Mouse (Mus musculus) embryonic facial prominence, embryonic 15.5 days (tissue): ENCODE measurements around the gene Foxa3. TPM values are rescaled to one million over a fixed set of nuclear protein-coding genes. Genes with fewer than 3 reads are reported as not detected.

Experiments used
- ATAC-seq: fragments of 200-750 bp; cut with Nextera tagmentation; 2 replicates; pipeline ENCODE4 v1.8.0; 2017; ENCODE audit warnings: low read depth, moderate TSS enrichment; ENCODE audit not compliant: insufficient number of reproducible peaks, low FRiP score, low TSS enrichment
- H3K27ac ChIP-seq: fragments of 300-500 bp; sonication (generic); replicated peaks from 2 replicates; pipeline ENCODE4 v1.5.1; 2015; ENCODE audit warnings: mild to moderate bottlenecking, inconsistent platforms
- H3K27me3 ChIP-seq: fragments of 300-500 bp; sonication (generic); 2 replicates; pipeline ENCODE4 v1.6.1; 2015; ENCODE audit warnings: inconsistent platforms
- H3K36me3 ChIP-seq: fragments of 300-500 bp; sonication (generic); 2 replicates; pipeline ENCODE4 v1.6.1; 2015; ENCODE audit warnings: mild to moderate bottlenecking, inconsistent platforms
- H3K4me1 ChIP-seq: fragments of 300-500 bp; sonication (generic); 2 replicates; pipeline ENCODE4 v1.6.1; 2015; ENCODE audit warnings: inconsistent platforms
- H3K4me2 ChIP-seq: fragments of 300-500 bp; sonication (generic); replicated peaks from 2 replicates; pipeline ENCODE4 v1.6.1; 2015; ENCODE audit warnings: mild to moderate bottlenecking, inconsistent platforms
- H3K4me3 ChIP-seq: fragments of 300-500 bp; sonication (generic); replicated peaks from 2 replicates; pipeline ENCODE4 v1.5.1; 2015; ENCODE audit warnings: mild to moderate bottlenecking, inconsistent platforms
- H3K9ac ChIP-seq: fragments of 300-500 bp; sonication (generic); 2 replicates; pipeline ENCODE4 v1.6.1; 2015; ENCODE audit warnings: inconsistent platforms
- H3K9me3 ChIP-seq: fragments of 300-500 bp; sonication (generic); replicated peaks from 2 replicates; pipeline ENCODE4 v1.6.1; 2016; ENCODE audit warnings: inconsistent platforms
- WGBS: fragments of 180-500 bp; shearing (Covaris S2); methylation state at CpG from one replicate; pipeline ENCODE4 v1.1.7; 2015; 5-methylcytosine and 5-hydroxymethylcytosine counted together
- polyA plus RNA-seq: library from polyadenylated mRNA; unstranded; fragments of >200 nt; fragmentation: Nextera tagmentation; extraction: Ambion mirVana; gene quantifications from 2 replicates; pipeline ENCODE4 v1.2.1, GENCODE M21; 2015

The Foxa3 gene
- polyA plus RNA-seq, 1 experiment from 2014 or later = 1.3 TPM

GRCm38 (mm10) chr7:19024096-19024506 lies 763 bp upstream of the Foxa3 start, which contains the start of gene Sympk:
Sympk (plus strand) TSS chr7:19024377.
- ATAC-seq = peak; percentile 95
- peak within 1 kb of the TSS; percentile 84 for H3K9ac ChIP-seq
- peaks cover 24% of the 10 kb centered on the region for H3K4me1 ChIP-seq
- peak within 1 kb of the TSS; percentile 76 for H3K4me2 ChIP-seq
- peak within 1 kb of the TSS; percentile 92 for H3K4me3 ChIP-seq
- H3K27me3 ChIP-seq = peaks cover 41% of the 10 kb centered on the region
- under 1% methylated on average over 50 of the region's 50 CpGs for WGBS
- H3K9me3 ChIP-seq = no peaks in the 10 kb centered on the region
- H3K36me3 ChIP-seq = peaks cover 7% of the 10 kb centered on the region
- H3K27ac ChIP-seq = peak within 1 kb of the TSS; percentile 71

- Histone ChIP-seq H3K9ac (no peak overlapping the region), H3K36me3 (no peaks in the 10 kb centered on the region), H3K4me1 (peaks cover 21% of the 10 kb centered on the region), H3K27ac (no peak overlapping the region), H3K9me3 (no peaks in the 10 kb centered on the region), H3K4me3 (peak overlapping the region; percentile 92; the same call in 1 of the 2 replicates), H3K4me2 (no peak overlapping the region), H3K27me3 (peaks cover 41% of the 10 kb centered on the region)
- ATAC-seq = no peak
- 52% methylated on average over 18 of the region's 18 CpGs for WGBS
Observed at GRCm38 (mm10) chr7:19022189-19022958, 964 bp downstream of the Foxa3 start.

GRCm38 (mm10) chr7:19021048-19021447 lies 2.3 kb downstream of the Foxa3 start:
- no peaks in the 10 kb centered on the region for H3K9me3 ChIP-seq
- H3K4me3 ChIP-seq = no peak overlapping the region
- H3K36me3 ChIP-seq = no peaks in the 10 kb centered on the region
- 10% methylated on average over 8 of the region's 8 CpGs for WGBS
- H3K27me3 ChIP-seq = peaks cover 41% of the 10 kb centered on the region
- no peak for ATAC-seq
- peaks cover 20% of the 10 kb centered on the region for H3K4me1 ChIP-seq
- no peak overlapping the region for H3K27ac ChIP-seq
- H3K9ac ChIP-seq = no peak overlapping the region
- no peak overlapping the region for H3K4me2 ChIP-seq

GRCm38 (mm10) chr7:19017909-19018308 lies 5.4 kb downstream of the Foxa3 start:
- H3K27me3 ChIP-seq = peaks cover 31% of the 10 kb centered on the region
- H3K36me3 ChIP-seq = no peaks in the 10 kb centered on the region
- no peak overlapping the region for H3K9ac ChIP-seq
- no peak overlapping the region for H3K4me2 ChIP-seq
- H3K4me1 ChIP-seq = no peaks in the 10 kb centered on the region
- no peak overlapping the region for H3K27ac ChIP-seq
- no peak overlapping the region for H3K4me3 ChIP-seq
- H3K9me3 ChIP-seq = no peaks in the 10 kb centered on the region
- ATAC-seq = no peak
- WGBS = 84% methylated on average over 7 of the region's 7 CpGs

- Histone ChIP-seq H3K9me3 (no peaks in the 10 kb centered on the region), H3K4me2 (no peak overlapping the region), H3K27me3 (peaks cover 12% of the 10 kb centered on the region), H3K4me3 (no peak overlapping the region), H3K9ac (no peak overlapping the region), H3K36me3 (no peaks in the 10 kb centered on the region), H3K27ac (no peak overlapping the region), H3K4me1 (peaks cover 11% of the 10 kb centered on the region; the same call in 1 of the 2 replicates)
- ATAC-seq = no peak
- 90% methylated on average over 4 of the region's 4 CpGs for WGBS
Observed at GRCm38 (mm10) chr7:19016042-19016441, 7.3 kb downstream of the Foxa3 start.

GRCm38 (mm10) chr7:19014452-19014851 lies 8.9 kb downstream of the Foxa3 start:
- Histone ChIP-seq H3K4me3 (no peak overlapping the region), H3K36me3 (no peaks in the 10 kb centered on the region), H3K27me3 (no peaks in the 10 kb centered on the region), H3K27ac (no peak overlapping the region), H3K4me2 (no peak overlapping the region), H3K4me1 (peaks cover 11% of the 10 kb centered on the region; the same call in 1 of the 2 replicates), H3K9ac (no peak overlapping the region), H3K9me3 (no peaks in the 10 kb centered on the region)
- no peak for ATAC-seq
- WGBS = 73% methylated on average over 15 of the region's 15 CpGs

GRCm38 (mm10) chr7:19012882-19013281 lies 10.5 kb downstream of the Foxa3 start:
- no peak overlapping the region for H3K4me3 ChIP-seq
- H3K9me3 ChIP-seq = no peaks in the 10 kb centered on the region
- peaks cover 11% of the 10 kb centered on the region; the same call in 1 of the 2 replicates for H3K4me1 ChIP-seq
- 0 out of 2 replicates have a peak overlapping the region, but pooled peaks have one; percentile 58 for H3K4me2 ChIP-seq
- WGBS = 23% methylated on average over 2 of the region's 2 CpGs
- H3K9ac ChIP-seq = no peak overlapping the region
- H3K36me3 ChIP-seq = no peaks in the 10 kb centered on the region
- no peak for ATAC-seq
- H3K27me3 ChIP-seq = no peaks in the 10 kb centered on the region
- H3K27ac ChIP-seq = no peak overlapping the region

- H3K27ac ChIP-seq = peak overlapping the region; percentile 29
- H3K4me1 ChIP-seq = peaks cover 17% of the 10 kb centered on the region
- H3K27me3 ChIP-seq = no peaks in the 10 kb centered on the region
- peak overlapping the region; percentile 33 for H3K4me3 ChIP-seq
- H3K4me2 ChIP-seq = peak overlapping the region; percentile 58
- peak; percentile 27 for ATAC-seq
- H3K36me3 ChIP-seq = peaks cover 3% of the 10 kb centered on the region; the same call in 1 of the 2 replicates
- 2% methylated on average over 31 of the region's 31 CpGs for WGBS
- peak overlapping the region; percentile 52 for H3K9ac ChIP-seq
- H3K9me3 ChIP-seq = no peaks in the 10 kb centered on the region
Observed at GRCm38 (mm10) chr7:19012025-19012621, 11.2 kb downstream of the Foxa3 start.

- Histone ChIP-seq H3K4me1 (peaks cover 31% of the 10 kb centered on the region), H3K36me3 (peaks cover 16% of the 10 kb centered on the region), H3K9ac (no peak overlapping the region), H3K4me3 (no peak overlapping the region), H3K27ac (no peak overlapping the region), H3K9me3 (no peaks in the 10 kb centered on the region), H3K27me3 (no peaks in the 10 kb centered on the region), H3K4me2 (no peak overlapping the region)
- no peak for ATAC-seq
- 76% methylated on average over 7 of the region's 7 CpGs for WGBS
Observed at GRCm38 (mm10) chr7:19010581-19010980, 12.8 kb downstream of the Foxa3 start.

- Histone ChIP-seq H3K4me1 (peaks cover 54% of the 10 kb centered on the region), H3K4me3 (no peak overlapping the region), H3K9ac (no peak overlapping the region), H3K9me3 (no peaks in the 10 kb centered on the region), H3K27ac (no peak overlapping the region), H3K4me2 (no peak overlapping the region; the same call in 1 of the 2 replicates), H3K27me3 (no peaks in the 10 kb centered on the region), H3K36me3 (peaks cover 22% of the 10 kb centered on the region)
- WGBS = 80% methylated on average over 13 of the region's 13 CpGs
- ATAC-seq = no peak
Observed at GRCm38 (mm10) chr7:19007026-19007977, 16.0 kb downstream of the Foxa3 start.

GRCm38 (mm10) chr7:19006476-19006875 lies 16.9 kb downstream of the Foxa3 start:
- WGBS = 8% methylated on average over 12 of the region's 12 CpGs
- Histone ChIP-seq H3K36me3 (peaks cover 22% of the 10 kb centered on the region), H3K9me3 (no peaks in the 10 kb centered on the region), H3K4me2 (peak overlapping the region; percentile 97), H3K4me3 (peak overlapping the region; percentile 68), H3K9ac (no peak overlapping the region), H3K4me1 (peaks cover 55% of the 10 kb centered on the region), H3K27ac (no peak overlapping the region), H3K27me3 (no peaks in the 10 kb centered on the region)
- no peak for ATAC-seq
